Mouse (Mus musculus) MEL (cell line): ENCODE measurements around the gene Id3. TPM values are rescaled to one million over a fixed set of nuclear protein-coding genes. Genes with fewer than 3 reads are reported as not detected.

Source experiments
- DNase-seq: peaks from one replicate; pipeline ENCODE4 v3.0.0; 2011; ENCODE audit warnings: low read depth, low spot score
- H3K27ac ChIP-seq: 2 replicates; pipeline ENCODE4 v1.5.1; 2012; ENCODE audit warnings: low read depth, mild to moderate bottlenecking, control low read depth, low read length, moderate library complexity; ENCODE audit not compliant: control insufficient read depth
- H3K27me3 ChIP-seq, 2 experiments: fragments of 150-350 bp in 1 of 2; sonication (generic) in 1 of 2; 2 replicates each; pipeline ENCODE4 v1.6.1; 2012; ENCODE audit warnings: low read length in 2 of 2, mild to moderate bottlenecking in 2 of 2, improper control_type of control experiment in 1 of 2, moderate library complexity in 1 of 2; ENCODE audit not compliant: insufficient read depth in 2 of 2, control insufficient read depth in 1 of 2
- H3K36me3 ChIP-seq, 2 experiments: 2 replicates each; pipeline ENCODE4 v1.6.1; 2012 to 2014; ENCODE audit warnings: low read length in 2 of 2, improper control_type of control experiment in 1 of 2, inconsistent platforms in 1 of 2, mild to moderate bottlenecking in 1 of 2; ENCODE audit not compliant: insufficient read depth in 2 of 2, control insufficient read depth in 1 of 2
- H3K4me1 ChIP-seq, 2 experiments: fragments of 150-350 bp in 1 of 2; sonication (generic) in 1 of 2; 2 replicates each; pipeline ENCODE4 v1.6.1; 2012; ENCODE audit warnings: low read length in 2 of 2, improper control_type of control experiment in 1 of 2, mild to moderate bottlenecking in 1 of 2; ENCODE audit not compliant: insufficient read depth in 2 of 2, control insufficient read depth in 1 of 2
- H3K4me3 ChIP-seq, 2 experiments: fragments of 150-350 bp in 1 of 2; sonication (generic) in 1 of 2; 2 replicates each; pipeline ENCODE4 v1.5.1; 2012; ENCODE audit warnings: low read depth in 2 of 2, low read length in 2 of 2, mild to moderate bottlenecking in 2 of 2, moderate library complexity in 2 of 2, control low read depth in 1 of 2, improper control_type of control experiment in 1 of 2; ENCODE audit not compliant: control insufficient read depth in 1 of 2, insufficient read depth in 1 of 2
- H3K79me2 ChIP-seq: 2 replicates; pipeline ENCODE4 v1.6.1; 2012; ENCODE audit warnings: mild to moderate bottlenecking, low read length, moderate library complexity; ENCODE audit not compliant: control insufficient read depth, poor library complexity, insufficient read depth
- H3K9ac ChIP-seq: 2 replicates; pipeline ENCODE4 v1.6.1; 2012; ENCODE audit warnings: low read depth, mild to moderate bottlenecking, control low read depth, low read length, moderate library complexity; ENCODE audit not compliant: control insufficient read depth, poor library complexity, severe bottlenecking
- H3K9me3 ChIP-seq: fragments of 150-350 bp; sonication (generic); replicated peaks from 2 replicates; pipeline ENCODE4 v1.6.1; 2012; ENCODE audit warnings: mild to moderate bottlenecking, low read length, improper control_type of control experiment, moderate library complexity; ENCODE audit not compliant: insufficient read depth
- CHD1 ChIP-seq: IDR thresholded peaks from 2 replicates; pipeline ENCODE4 v1.6.1; 2012; ENCODE audit warnings: low read depth, mild to moderate bottlenecking, inconsistent platforms, low read length, improper control_type of control experiment
- ELF1 ChIP-seq: IDR thresholded peaks from 2 replicates; pipeline ENCODE4 v1.6.1; 2014; ENCODE audit warnings: low read depth, mild to moderate bottlenecking, inconsistent platforms, low read length, improper control_type of control experiment, moderate library complexity
- EP300 ChIP-seq, 2 experiments: IDR thresholded peaks; 2 replicates each; pipeline ENCODE4 v1.6.1; 2011; ENCODE audit warnings: improper control_type of control experiment in 2 of 2, low read length in 2 of 2, low read depth in 1 of 2, mild to moderate bottlenecking in 1 of 2
- ETS1 ChIP-seq: IDR thresholded peaks from 2 replicates; pipeline ENCODE4 v1.6.1; 2012; ENCODE audit warnings: low read depth, mild to moderate bottlenecking, inconsistent platforms, low read length, improper control_type of control experiment, moderate library complexity
- GABPA ChIP-seq: IDR thresholded peaks from 2 replicates; pipeline ENCODE4 v1.6.1; 2012; ENCODE audit warnings: low read depth, mild to moderate bottlenecking, inconsistent platforms, low read length, improper control_type of control experiment, moderate library complexity
- GATA1 ChIP-seq: IDR thresholded peaks from 2 replicates; pipeline ENCODE4 v1.6.1; 2011; ENCODE audit warnings: low read depth, low read length, improper control_type of control experiment
- HCFC1 ChIP-seq: IDR thresholded peaks from 2 replicates; pipeline ENCODE4 v1.6.1; 2012; ENCODE audit warnings: low read depth, mild to moderate bottlenecking, inconsistent platforms, low read length, improper control_type of control experiment, moderate library complexity
- JUND ChIP-seq: IDR thresholded peaks from 2 replicates; pipeline ENCODE4 v1.6.1; 2011; ENCODE audit warnings: low read depth, mild to moderate bottlenecking, improper control_type of control experiment, low read length
- MEF2A ChIP-seq: IDR thresholded peaks from 2 replicates; pipeline ENCODE4 v1.6.1; 2014; ENCODE audit warnings: low read depth, mild to moderate bottlenecking, inconsistent platforms, low read length, improper control_type of control experiment; ENCODE audit not compliant: poor library complexity, insufficient replicate concordance, severe bottlenecking; ENCODE audit errors: extremely low read depth
- MXI1 ChIP-seq: IDR thresholded peaks from 2 replicates; pipeline ENCODE4 v1.6.1; 2011; ENCODE audit warnings: mild to moderate bottlenecking, low read depth, low read length, improper control_type of control experiment
- NELFE ChIP-seq: IDR thresholded peaks from 2 replicates; pipeline ENCODE4 v1.6.1; 2011; ENCODE audit warnings: low read depth, low read length, improper control_type of control experiment
- NRF1 ChIP-seq: IDR thresholded peaks from 2 replicates; pipeline ENCODE4 v1.6.1; 2014; ENCODE audit warnings: low read depth, mild to moderate bottlenecking, inconsistent platforms, low read length, improper control_type of control experiment, moderate library complexity; ENCODE audit not compliant: poor library complexity, insufficient read depth, severe bottlenecking
- POLR2A ChIP-seq, 2 experiments: IDR thresholded peaks; 2 replicates each; pipeline ENCODE4 v1.6.1; 2011 to 2012; ENCODE audit warnings: low read length in 2 of 2, mild to moderate bottlenecking in 2 of 2, control low read depth in 1 of 2, improper control_type of control experiment in 1 of 2, low read depth in 1 of 2, moderate library complexity in 1 of 2; ENCODE audit not compliant: control insufficient read depth in 1 of 2, insufficient read depth in 1 of 2, poor library complexity in 1 of 2
- POLR2AphosphoS2 ChIP-seq: IDR thresholded peaks from 2 replicates; pipeline ENCODE4 v1.6.1; 2011; ENCODE audit warnings: low read length, improper control_type of control experiment
- POLR2AphosphoS5 ChIP-seq: IDR thresholded peaks from 2 replicates; pipeline ENCODE4 v1.6.1; 2012; ENCODE audit warnings: low read depth, borderline replicate concordance, mild to moderate bottlenecking, inconsistent platforms, low read length, moderate library complexity, mixed read lengths
- SMC3 ChIP-seq: IDR thresholded peaks from 2 replicates; pipeline ENCODE4 v1.6.1; 2011; ENCODE audit warnings: low read depth, low read length, improper control_type of control experiment
- TAL1 ChIP-seq: IDR thresholded peaks from 2 replicates; pipeline ENCODE4 v1.6.1; 2012; ENCODE audit warnings: mild to moderate bottlenecking, inconsistent platforms, low read length, moderate library complexity, mixed read lengths
- TBP ChIP-seq: IDR thresholded peaks from 2 replicates; pipeline ENCODE4 v1.8.0; 2011; ENCODE audit warnings: low read depth, low read length, improper control_type of control experiment
- TCF12 ChIP-seq: IDR thresholded peaks from 2 replicates; pipeline ENCODE4 v1.6.1; 2014; ENCODE audit warnings: low read depth, mild to moderate bottlenecking, inconsistent platforms, low read length, improper control_type of control experiment, moderate library complexity
- USF2 ChIP-seq, 2 experiments: IDR thresholded peaks; 2 replicates each; pipeline ENCODE4 v1.6.1; 2011 to 2012; ENCODE audit warnings: improper control_type of control experiment in 2 of 2, low read length in 2 of 2, borderline replicate concordance in 1 of 2, inconsistent platforms in 1 of 2, low read depth in 1 of 2, mild to moderate bottlenecking in 1 of 2; ENCODE audit not compliant: insufficient read depth in 1 of 2
- ZC3H11A ChIP-seq: IDR thresholded peaks from 2 replicates; pipeline ENCODE4 v1.6.1; 2012; ENCODE audit warnings: low read depth, mild to moderate bottlenecking, inconsistent platforms, low read length, improper control_type of control experiment
- ZKSCAN1 ChIP-seq: IDR thresholded peaks from 2 replicates; pipeline ENCODE4 v1.6.1; 2012; ENCODE audit warnings: low read depth, mild to moderate bottlenecking, inconsistent platforms, low read length, improper control_type of control experiment, moderate library complexity
- polyA plus RNA-seq, 2 experiments: library from polyadenylated mRNA; stranded (reverse) in 1 of 2; unstranded in 1 of 2; fragments of >175 nt in 1 of 2; fragments of >200 nt in 1 of 2; gene quantifications; 2 replicates each; pipeline versions ENCODE4 v1.2.1 to v1.2.4; 2012; ENCODE audit warnings: low replicate concordance in 2 of 2, low read depth in 1 of 2; ENCODE audit not compliant: insufficient read length in 2 of 2, insufficient read depth in 1 of 2, missing spikeins in 1 of 2
- total RNA-seq: library from RNA; depleted of rRNA; stranded (reverse); fragments of 300-350 nt; gene quantifications from 2 replicates; pipeline ENCODE4 v1.2.3, GENCODE M21; 2012

The Id3 gene
- total and polyA plus RNA-seq, 3 experiments, result 0.17 to 0.27 TPM; not detected in 1

DNA sequence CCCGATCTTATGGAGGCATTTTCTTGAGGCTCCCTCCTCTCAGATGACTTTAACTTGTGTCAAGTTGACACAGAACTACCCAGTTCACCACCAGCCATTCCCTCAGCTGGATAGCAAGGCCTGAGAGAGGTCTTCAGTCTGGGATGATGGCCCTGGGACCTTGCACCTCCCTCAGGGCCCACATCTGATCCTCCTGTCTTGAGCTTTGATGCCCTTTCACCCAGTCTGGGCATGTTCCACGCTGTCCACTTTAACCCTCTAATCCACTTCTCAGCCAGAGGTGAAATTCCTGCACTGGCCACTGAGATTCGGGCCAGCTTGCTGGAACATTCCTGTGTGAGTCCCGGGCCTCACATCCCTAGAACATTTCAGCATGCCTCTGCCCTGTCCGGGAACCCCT, 17.3 kb upstream of the Id3 start:
- H3K9ac ChIP-seq, result no peak overlapping the region
- H3K4me3 ChIP-seq, result no peak overlapping the region
- no peaks in the 10 kb centered on the region for H3K9me3 ChIP-seq
- H3K79me2 ChIP-seq, result no peaks in the 10 kb centered on the region
- DNase-seq, result no peak
- no peak overlapping the region for H3K27ac ChIP-seq
- peaks cover 0 to 22% of the 10 kb centered on the region in 2 experiments; a peak in 2 of 4 replicates for H3K4me1 ChIP-seq
- peaks cover 0 to 3% of the 10 kb centered on the region in 2 experiments; a peak in 2 of 4 replicates for H3K36me3 ChIP-seq
- TF ChIP-seq POLR2AphosphoS2, result no peak
- no peak for TF ChIP-seq USF2 (IDR thresholded peaks at IDR 0.05; ENCODE audit: borderline replicate concordance in 1 of 2, insufficient read depth in 1 of 2, low read depth in 1 of 2, low read length in 2 of 2)
- TF ChIP-seq ZC3H11A, result no peak
- no peak for TF ChIP-seq GABPA
- TF ChIP-seq POLR2AphosphoS5, result no peak
- TF ChIP-seq MXI1, result no peak
- no peak for TF ChIP-seq ZKSCAN1
- TF ChIP-seq CHD1, result no peak
- no peak for TF ChIP-seq ELF1
- TF ChIP-seq MEF2A, result no peak
- no peak for TF ChIP-seq TBP
- no peak for TF ChIP-seq JUND
- TF ChIP-seq SMC3, result no peak
- no peak for TF ChIP-seq POLR2A (IDR thresholded peaks at IDR 0.05; ENCODE audit: control insufficient read depth in 1 of 2, insufficient read depth in 1 of 2, low read depth in 1 of 2, low read length in 2 of 2, poor library complexity in 1 of 2)
- TF ChIP-seq NELFE, result no peak
- TF ChIP-seq TCF12, result no peak
- no peak for TF ChIP-seq NRF1
- no peak for TF ChIP-seq HCFC1
- H3K27me3 ChIP-seq, result no peaks in the 10 kb centered on the region; a peak in 1 of 4 replicates

DNA sequence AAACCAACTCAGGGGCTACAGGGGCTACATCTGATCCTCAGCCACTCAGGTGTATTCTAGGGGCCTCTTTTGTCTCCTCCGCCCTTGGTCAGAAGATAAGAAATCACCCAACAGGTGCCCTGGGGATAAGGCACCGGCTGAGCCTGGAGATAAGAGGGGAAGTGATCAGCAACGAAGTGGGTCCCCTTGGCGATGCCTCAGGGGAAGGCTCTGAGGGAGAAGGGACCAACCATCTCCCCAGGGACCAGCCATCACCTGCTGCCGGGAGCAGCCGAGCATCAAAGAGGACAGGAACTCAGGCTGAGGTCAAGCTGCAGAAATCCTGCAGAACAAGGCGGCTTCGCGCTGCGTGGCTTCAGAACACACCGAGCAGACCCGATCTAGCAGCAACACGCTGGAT, 15.6 kb upstream of the Id3 start:
- Histone ChIP-seq H3K27me3 (peaks cover under 1 to 4% of the 10 kb centered on the region in 2 experiments; a peak in 3 of 4 replicates), H3K79me2 (no peaks in the 10 kb centered on the region), H3K9me3 (no peaks in the 10 kb centered on the region), H3K9ac (no peak overlapping the region), H3K4me1 (peaks cover 0 to 22% of the 10 kb centered on the region in 2 experiments; a peak in 2 of 4 replicates), H3K36me3 (peaks cover 0 to 3% of the 10 kb centered on the region in 2 experiments; a peak in 2 of 4 replicates), H3K4me3 (no peak overlapping the region), H3K27ac (no peak overlapping the region)
- TF ChIP-seq EP300 (IDR thresholded peaks at IDR 0.05; ENCODE audit: low read depth in 1 of 2, low read length in 2 of 2), result peak; percentile 39 to 56
- peak; percentile 8; the same call in 1 of the 2 replicates for TF ChIP-seq TAL1
- peak; percentile 73 for TF ChIP-seq GATA1
- TF ChIP-seq ETS1, result 0 out of 2 replicates have a peak, but pooled peaks have one; percentile 29
- no peak for TF ChIP-seq USF2 (IDR thresholded peaks at IDR 0.05; ENCODE audit: borderline replicate concordance in 1 of 2, insufficient read depth in 1 of 2, low read depth in 1 of 2, low read length in 2 of 2)
- TF ChIP-seq TCF12, result peak; percentile 77
- no peak for TF ChIP-seq HCFC1
- no peak for TF ChIP-seq SMC3
- peak; percentile 12 for DNase-seq
